Mouse (Mus musculus): Measurements from ENCODE around the gene Gmds.

- TF ChIP-seq CTCF (IDR thresholded peaks at IDR 0.05; ENCODE audit: low read depth, low read length): no peak
- no peak for TF ChIP-seq POLR2A (IDR thresholded peaks at IDR 0.05; ENCODE audit: insufficient read depth, low read length)
These were observed 438.3 kb downstream of the Gmds start for GRCm38 (mm10) chr13:31900191-31900590.

All from ES-Bruce4 (cell line).